Mouse (Mus musculus): Measurements from ENCODE around the gene Ccdc152. TPM values are rescaled to one million over a fixed set of nuclear protein-coding genes. Genes with fewer than 3 reads are reported as not detected.

Gene Ccdc152
- polyA plus RNA-seq, 1 experiment from 2014 or later = 0.12 TPM

- peaks cover 11% of the 10 kb centered on the region for H3K4me1 ChIP-seq (replicated peaks)
- 49% methylated on average over 6 of the region's 6 CpGs for WGBS
- H3K36me3 ChIP-seq = no peaks in the 10 kb centered on the region
- no peaks in the 10 kb centered on the region for H3K27me3 ChIP-seq
- ATAC-seq = peak; percentile 62
- H3K27ac ChIP-seq = no peak overlapping the region; the same call in 1 of the 2 replicates
- peak overlapping the region; percentile 44; the same call in 1 of the 2 replicates for H3K4me2 ChIP-seq (replicated peaks)
- H3K9ac ChIP-seq (replicated peaks) = no peak overlapping the region
- H3K4me3 ChIP-seq (replicated peaks) = no peak overlapping the region; the same call in 1 of the 2 replicates
- H3K9me3 ChIP-seq = no peaks in the 10 kb centered on the region
These were observed 32.1 kb downstream of the Ccdc152 start for GRCm38 (mm10) chr15:3271216-3271615.

GRCm38 (mm10) chr15:3270646-3271077, 32.7 kb downstream of the Ccdc152 start:
- Histone ChIP-seq H3K4me3 (replicated peaks) (peak overlapping the region; percentile 31; the same call in 1 of the 2 replicates), H3K4me2 (replicated peaks) (peak overlapping the region; percentile 44), H3K27me3 (no peaks in the 10 kb centered on the region), H3K9ac (replicated peaks) (no peak overlapping the region), H3K27ac (no peak overlapping the region), H3K9me3 (no peaks in the 10 kb centered on the region), H3K36me3 (no peaks in the 10 kb centered on the region), H3K4me1 (replicated peaks) (peaks cover 11% of the 10 kb centered on the region)
- 4% methylated on average over 12 of the region's 12 CpGs for WGBS
- peak; percentile 59 for ATAC-seq

GRCm38 (mm10) chr15:3269996-3270645, 33.2 kb downstream of the Ccdc152 start:
- Histone ChIP-seq H3K9ac (replicated peaks) (no peak overlapping the region), H3K4me1 (replicated peaks) (peaks cover 11% of the 10 kb centered on the region), H3K36me3 (no peaks in the 10 kb centered on the region), H3K9me3 (no peaks in the 10 kb centered on the region), H3K4me2 (replicated peaks) (peak overlapping the region; percentile 44), H3K27me3 (no peaks in the 10 kb centered on the region), H3K4me3 (replicated peaks) (0 out of 2 replicates have a peak overlapping the region, but pooled peaks have one; percentile 31), H3K27ac (no peak overlapping the region)
- ATAC-seq = peak; percentile 47; the same call in 1 of the 2 replicates
- 16% methylated on average over 6 of the region's 6 CpGs for WGBS

GRCm38 (mm10) chr15:3269496-3269895, 33.8 kb downstream of the Ccdc152 start:
- 83% methylated on average over 4 of the region's 4 CpGs for WGBS
- Histone ChIP-seq H3K4me1 (replicated peaks) (peaks cover 11% of the 10 kb centered on the region), H3K27me3 (no peaks in the 10 kb centered on the region), H3K9ac (replicated peaks) (no peak overlapping the region), H3K9me3 (no peaks in the 10 kb centered on the region), H3K36me3 (no peaks in the 10 kb centered on the region), H3K27ac (no peak overlapping the region), H3K4me2 (replicated peaks) (no peak overlapping the region), H3K4me3 (replicated peaks) (no peak overlapping the region)
- ATAC-seq = peak; percentile 31; the same call in 1 of the 2 replicates

GRCm38 (mm10) chr15:3268247-3268646, 35.1 kb downstream of the Ccdc152 start, which contains the start of gene Selenop:
Gene Selenop, plus strand, starts transcription at chr15:3268547.
- Histone ChIP-seq H3K4me2 (replicated peaks) (no peak within 1 kb of the TSS), H3K9ac (replicated peaks) (no peak within 1 kb of the TSS), H3K27ac (no peak within 1 kb of the TSS), H3K36me3 (no peaks in the 10 kb centered on the region), H3K4me3 (replicated peaks) (no peak within 1 kb of the TSS), H3K27me3 (no peaks in the 10 kb centered on the region), H3K9me3 (no peaks in the 10 kb centered on the region), H3K4me1 (replicated peaks) (peaks cover 11% of the 10 kb centered on the region)
- 81% methylated on average over 6 of the region's 6 CpGs for WGBS
- ATAC-seq = no peak

- no peak overlapping the region for H3K9ac ChIP-seq (replicated peaks)
- no peaks in the 10 kb centered on the region for H3K36me3 ChIP-seq
- WGBS = 85% methylated on average over 1 of the region's 1 CpGs
- no peak overlapping the region for H3K27ac ChIP-seq
- no peak overlapping the region for H3K4me3 ChIP-seq (replicated peaks)
- no peak overlapping the region for H3K4me2 ChIP-seq (replicated peaks)
- H3K9me3 ChIP-seq = no peaks in the 10 kb centered on the region
- ATAC-seq = no peak
- peaks cover under 1% of the 10 kb centered on the region; the same call in 1 of the 2 replicates for H3K4me1 ChIP-seq (replicated peaks)
- H3K27me3 ChIP-seq = no peaks in the 10 kb centered on the region
These were observed 38.5 kb downstream of the Ccdc152 start for GRCm38 (mm10) chr15:3264828-3265227.

- no peak for ATAC-seq
- no peaks in the 10 kb centered on the region for H3K9me3 ChIP-seq
- H3K9ac ChIP-seq (replicated peaks) = no peak overlapping the region
- no peak overlapping the region for H3K4me3 ChIP-seq (replicated peaks)
- WGBS = 95% methylated on average over 4 of the region's 4 CpGs
- no peaks in the 10 kb centered on the region for H3K4me1 ChIP-seq (replicated peaks)
- no peaks in the 10 kb centered on the region for H3K36me3 ChIP-seq
- H3K27ac ChIP-seq = no peak overlapping the region
- H3K4me2 ChIP-seq (replicated peaks) = no peak overlapping the region
- no peaks in the 10 kb centered on the region for H3K27me3 ChIP-seq
These were observed 39.0 kb downstream of the Ccdc152 start for GRCm38 (mm10) chr15:3264293-3264692.

- Histone ChIP-seq H3K4me1 (replicated peaks) (no peaks in the 10 kb centered on the region), H3K27ac (no peak overlapping the region), H3K27me3 (no peaks in the 10 kb centered on the region), H3K4me3 (replicated peaks) (no peak overlapping the region), H3K36me3 (no peaks in the 10 kb centered on the region), H3K9me3 (no peaks in the 10 kb centered on the region), H3K9ac (replicated peaks) (no peak overlapping the region), H3K4me2 (replicated peaks) (no peak overlapping the region)
- 79% methylated on average over 3 of the region's 3 CpGs for WGBS
- no peak for ATAC-seq
These were observed 40.4 kb downstream of the Ccdc152 start for GRCm38 (mm10) chr15:3262883-3263282.

GRCm38 (mm10) chr15:3260309-3260708, 43.0 kb downstream of the Ccdc152 start:
- no peak for ATAC-seq
- Histone ChIP-seq H3K9ac (replicated peaks) (no peak overlapping the region), H3K27ac (no peak overlapping the region), H3K4me3 (replicated peaks) (no peak overlapping the region), H3K9me3 (no peaks in the 10 kb centered on the region), H3K36me3 (no peaks in the 10 kb centered on the region), H3K4me1 (replicated peaks) (no peaks in the 10 kb centered on the region), H3K27me3 (no peaks in the 10 kb centered on the region), H3K4me2 (replicated peaks) (no peak overlapping the region)
- 93% methylated on average over 4 of the region's 4 CpGs for WGBS

GRCm38 (mm10) chr15:3259025-3259424, 44.3 kb downstream of the Ccdc152 start:
- Histone ChIP-seq H3K27ac (no peak overlapping the region), H3K9ac (replicated peaks) (no peak overlapping the region), H3K36me3 (no peaks in the 10 kb centered on the region), H3K27me3 (no peaks in the 10 kb centered on the region), H3K9me3 (no peaks in the 10 kb centered on the region), H3K4me1 (replicated peaks) (no peaks in the 10 kb centered on the region), H3K4me3 (replicated peaks) (no peak overlapping the region), H3K4me2 (replicated peaks) (no peak overlapping the region)
- ATAC-seq = no peak
- WGBS = 77% methylated on average over 1 of the region's 1 CpGs

- Histone ChIP-seq H3K4me2 (replicated peaks) (no peak overlapping the region), H3K27ac (no peak overlapping the region), H3K4me1 (replicated peaks) (no peaks in the 10 kb centered on the region), H3K4me3 (replicated peaks) (no peak overlapping the region), H3K27me3 (no peaks in the 10 kb centered on the region), H3K36me3 (no peaks in the 10 kb centered on the region), H3K9me3 (no peaks in the 10 kb centered on the region), H3K9ac (replicated peaks) (no peak overlapping the region)
- no peak for ATAC-seq
These were observed 51.6 kb downstream of the Ccdc152 start for GRCm38 (mm10) chr15:3251718-3252067.

GRCm38 (mm10) chr15:3251031-3251717, 52.2 kb downstream of the Ccdc152 start:
- Histone ChIP-seq H3K4me2 (replicated peaks) (no peak overlapping the region), H3K36me3 (no peaks in the 10 kb centered on the region), H3K9ac (replicated peaks) (no peak overlapping the region), H3K9me3 (no peaks in the 10 kb centered on the region), H3K4me3 (replicated peaks) (no peak overlapping the region), H3K27ac (no peak overlapping the region), H3K4me1 (replicated peaks) (no peaks in the 10 kb centered on the region), H3K27me3 (no peaks in the 10 kb centered on the region)
- WGBS = 84% methylated on average over 3 of the region's 3 CpGs
- ATAC-seq = no peak
